Mouse (Mus musculus) brain, embryonic 18.5 days (tissue): Measurements from ENCODE around the gene Rxrg.
A peak's percentile ranks its signal among the peaks of the same experiment; 100 is the strongest.

Experiments
- DNase-seq: peaks from one replicate; pipeline ENCODE4 v3.0.0-alpha.2; 2012; ENCODE audit warnings: low read depth, low spot score

Rxrg gene

DNA sequence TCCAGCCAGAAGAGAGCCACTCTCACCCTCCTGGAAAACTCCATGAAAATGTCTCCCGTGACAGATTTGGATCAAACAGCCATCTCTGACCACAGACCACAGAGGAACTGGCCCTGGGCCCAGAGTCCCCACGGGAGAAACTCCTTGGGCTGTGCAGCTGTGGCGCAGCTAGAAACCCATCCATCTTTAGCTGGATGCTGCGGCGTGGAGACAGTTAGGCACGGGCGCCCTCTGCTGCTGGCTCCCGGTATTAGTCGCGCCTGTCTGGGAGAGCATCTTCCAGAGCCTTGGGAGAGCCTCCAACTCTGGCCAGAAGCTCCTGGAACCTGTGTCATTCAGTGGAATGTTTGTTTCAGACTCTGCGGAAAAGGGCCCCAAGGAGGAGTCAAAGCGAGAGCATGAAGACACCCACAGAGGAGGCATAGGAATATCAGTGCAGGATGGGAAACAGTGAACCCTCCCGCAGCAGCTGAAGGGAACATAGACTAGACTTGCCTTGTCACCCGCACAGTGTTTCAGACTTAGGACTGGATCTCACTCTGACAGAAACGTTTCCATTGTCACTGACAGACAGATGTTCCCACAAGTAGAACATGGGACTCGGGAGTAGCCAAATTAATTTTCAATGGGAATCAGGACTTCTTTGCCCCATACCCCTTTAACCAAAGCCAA lies 46.8 kb downstream of the Rxrg start:
- peak; percentile 32 for DNase-seq

DNA sequence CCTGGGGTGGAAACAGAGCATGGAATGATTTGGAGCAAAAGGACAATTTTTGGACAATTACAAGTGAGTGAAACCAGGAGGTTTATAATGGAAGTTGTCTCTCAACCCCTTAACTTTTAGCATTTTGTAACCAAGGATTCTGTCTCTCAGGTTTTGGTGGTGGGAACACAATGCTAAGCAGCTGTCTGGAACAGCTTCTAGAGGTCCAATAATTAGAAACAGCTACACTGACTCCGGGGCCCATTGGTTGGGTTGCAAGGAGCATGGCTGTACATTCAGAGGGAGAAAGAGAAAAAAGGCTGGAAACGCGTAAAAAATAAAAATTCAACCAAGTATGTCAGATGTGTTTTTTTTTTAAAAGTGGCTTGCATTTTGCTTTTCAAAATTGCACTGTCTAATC lies 50.5 kb downstream of the Rxrg start:
- DNase-seq = no peak

DNA sequence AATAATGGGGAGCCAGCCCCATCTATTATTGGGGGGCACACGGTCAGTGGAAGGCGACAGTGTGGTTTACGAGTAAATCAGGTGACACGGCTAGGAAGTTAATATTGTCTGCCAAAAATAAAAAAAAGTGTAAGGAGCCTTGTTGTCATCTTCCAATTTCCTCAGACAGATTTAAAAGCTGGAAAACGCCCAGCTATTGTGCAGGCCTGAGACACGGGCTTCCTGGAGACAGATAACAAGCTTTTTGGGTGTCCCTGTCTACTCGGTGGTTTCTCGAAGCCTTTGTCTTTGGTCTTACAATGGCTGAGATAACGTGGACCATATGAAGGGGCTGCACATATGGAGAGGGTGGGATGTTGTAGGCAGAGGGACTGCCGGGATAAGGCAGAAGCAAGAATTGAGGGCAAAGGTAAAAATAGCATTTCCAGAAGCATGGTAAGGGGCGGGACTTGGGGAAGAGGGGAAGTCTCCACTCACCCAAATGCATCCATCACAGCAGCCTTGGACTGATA lies 51.0 kb downstream of the Rxrg start:
- no peak for DNase-seq

DNA sequence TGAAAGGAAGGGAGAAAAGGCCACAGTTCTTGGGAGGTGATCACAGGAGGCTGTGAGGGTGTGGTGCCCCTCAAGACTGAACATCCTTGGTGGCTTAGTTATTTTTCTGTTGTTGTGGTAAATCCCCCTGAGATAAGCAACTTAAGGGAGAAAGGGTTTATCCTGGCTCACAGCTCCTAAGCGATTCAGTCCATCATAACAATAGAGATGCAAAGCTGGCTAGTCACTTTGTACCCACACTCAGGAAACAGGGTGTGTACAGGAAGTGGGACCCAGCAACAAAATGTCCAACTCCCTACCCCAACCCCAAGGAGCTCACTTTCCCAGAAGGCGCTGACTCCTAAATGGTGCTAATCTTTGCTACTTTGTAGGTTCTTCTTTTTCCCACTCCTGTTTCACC lies 54.2 kb downstream of the Rxrg start:
- DNase-seq = no peak

DNA sequence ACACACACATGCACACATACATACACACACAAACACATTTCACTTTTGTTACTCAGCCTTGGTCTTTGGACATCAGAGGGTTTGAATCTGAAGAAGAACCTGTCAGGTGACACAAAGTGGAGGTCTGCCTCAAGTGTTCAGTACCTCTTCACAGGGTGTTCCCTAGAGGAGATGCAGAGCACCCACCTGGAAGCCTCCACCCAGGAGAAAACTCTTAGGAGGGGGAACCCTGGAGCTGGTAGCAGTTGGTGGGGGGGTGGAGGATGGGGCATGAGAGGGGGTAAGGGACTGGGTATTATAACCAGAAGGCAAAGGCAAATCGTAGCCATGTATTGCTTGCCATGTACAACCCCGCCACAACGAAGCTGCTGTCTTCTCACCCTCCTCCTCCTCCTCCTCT lies 60.9 kb downstream of the Rxrg start:
- DNase-seq = no peak

DNA sequence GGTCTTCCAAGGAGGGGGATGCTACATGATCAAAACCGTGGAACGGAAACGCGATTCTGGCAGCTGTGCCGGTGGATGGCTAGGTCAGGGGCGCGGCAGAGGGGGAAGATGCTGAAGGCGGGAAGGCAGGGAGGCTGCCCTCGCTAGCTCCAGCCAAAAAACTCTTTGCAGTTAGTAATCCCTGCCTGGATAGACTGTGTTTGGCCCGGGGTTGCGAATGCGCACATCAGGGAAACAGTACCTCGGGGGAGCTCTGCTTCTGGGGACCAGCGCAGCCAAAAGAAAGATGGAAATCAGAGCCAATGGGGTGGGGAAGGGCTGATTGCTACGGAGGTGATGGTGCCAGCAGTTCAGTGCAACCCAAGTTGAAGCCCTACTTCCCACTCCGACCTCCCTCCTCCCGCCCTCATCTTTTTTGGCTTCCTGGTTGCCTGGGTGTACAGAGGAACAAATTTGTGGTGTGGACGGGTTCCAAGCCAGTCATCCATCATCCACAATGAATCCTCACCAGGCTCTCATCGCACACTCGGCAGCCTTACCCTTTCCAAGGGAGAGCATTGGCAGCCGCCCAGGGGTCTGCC lies 62.4 kb downstream of the Rxrg start:
- peak; percentile 70 for DNase-seq

DNA sequence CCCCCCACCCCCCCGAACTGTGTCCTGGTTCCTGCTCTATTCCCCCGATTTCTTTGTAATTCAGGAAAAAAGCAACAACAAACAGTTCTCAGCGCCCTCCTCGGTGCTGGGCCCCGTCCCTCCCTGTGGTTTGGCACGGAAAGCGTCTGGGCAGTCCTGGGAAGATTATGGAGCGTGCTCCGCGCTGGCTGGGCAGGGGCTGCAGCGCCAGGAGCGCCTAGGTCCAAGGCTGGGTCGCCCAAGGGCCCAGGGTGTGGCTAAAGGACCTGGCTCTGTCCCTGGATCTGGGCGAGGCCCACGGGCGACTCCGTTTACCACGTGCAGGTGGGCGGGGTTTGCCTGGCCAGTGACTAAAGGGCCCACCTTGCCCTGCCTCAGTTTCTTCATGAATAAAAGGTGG lies 62.9 kb downstream of the Rxrg start:
- DNase-seq = no peak

DNA sequence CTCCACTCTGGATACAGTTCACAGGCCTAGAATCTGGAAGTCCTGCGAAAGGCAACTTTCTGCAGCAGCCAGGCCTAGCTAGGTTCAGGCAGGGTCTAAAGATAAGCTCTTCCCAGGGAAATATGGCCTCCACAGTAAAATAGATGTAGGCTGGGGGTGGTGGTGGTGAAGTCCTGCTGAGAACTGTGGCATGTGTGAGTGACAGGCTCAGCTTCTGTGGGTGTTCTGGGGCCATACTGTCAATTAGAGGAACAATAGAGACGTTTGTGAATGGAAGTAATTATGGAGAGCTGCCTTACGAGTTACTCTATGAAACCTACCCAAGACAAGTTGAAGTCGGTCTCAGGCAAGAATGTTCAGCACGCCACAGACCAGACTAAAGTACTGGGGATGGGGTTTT lies 65.0 kb downstream of the Rxrg start:
- no peak for DNase-seq

DNA sequence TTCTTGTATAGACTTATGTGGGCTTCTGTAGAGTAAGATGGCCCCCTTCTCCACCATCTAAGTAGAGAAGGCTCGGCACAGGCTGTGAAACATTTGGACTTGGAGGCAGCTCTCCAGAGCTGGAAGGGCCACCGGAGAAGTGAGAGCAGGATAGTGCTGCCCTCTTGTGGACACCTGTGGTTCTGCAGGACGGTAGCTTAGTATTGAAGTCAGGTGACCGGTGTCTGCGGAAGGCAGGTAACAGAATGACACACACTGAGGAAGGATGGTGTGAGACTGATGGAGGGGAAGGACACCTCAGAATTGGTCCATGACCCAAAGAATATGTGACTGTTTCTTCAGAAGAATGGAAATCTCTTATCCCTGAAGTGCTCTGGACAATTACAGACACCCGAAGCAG lies 71.6 kb downstream of the Rxrg start:
- no peak for DNase-seq

DNA sequence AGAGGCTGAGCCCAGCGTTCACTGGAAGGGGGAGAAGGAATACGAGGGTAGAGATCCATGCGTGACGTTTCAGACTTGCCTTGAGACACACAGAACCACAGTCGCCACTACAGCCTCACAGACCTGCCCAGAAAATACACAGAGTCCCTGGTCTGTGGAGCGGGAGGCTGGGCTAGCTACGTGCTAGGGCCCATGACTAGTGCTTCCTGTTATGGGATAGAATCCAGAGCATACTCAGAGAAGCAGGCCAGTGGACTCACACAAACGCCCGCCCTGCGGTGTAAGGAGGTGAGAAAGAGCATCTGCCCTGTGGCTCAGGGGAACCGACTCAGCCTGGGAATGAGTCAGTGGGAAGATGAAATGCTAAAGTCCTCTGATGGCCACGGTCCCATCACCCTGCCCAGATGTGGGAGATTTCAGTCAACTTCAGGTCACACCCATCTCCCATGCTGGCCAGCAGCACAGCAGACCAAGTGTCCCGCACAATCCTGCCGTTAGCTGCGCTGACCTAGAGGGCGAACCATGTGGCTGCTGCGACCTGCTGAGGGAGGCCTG lies 74.3 kb downstream of the Rxrg start:
- DNase-seq = no peak

DNA sequence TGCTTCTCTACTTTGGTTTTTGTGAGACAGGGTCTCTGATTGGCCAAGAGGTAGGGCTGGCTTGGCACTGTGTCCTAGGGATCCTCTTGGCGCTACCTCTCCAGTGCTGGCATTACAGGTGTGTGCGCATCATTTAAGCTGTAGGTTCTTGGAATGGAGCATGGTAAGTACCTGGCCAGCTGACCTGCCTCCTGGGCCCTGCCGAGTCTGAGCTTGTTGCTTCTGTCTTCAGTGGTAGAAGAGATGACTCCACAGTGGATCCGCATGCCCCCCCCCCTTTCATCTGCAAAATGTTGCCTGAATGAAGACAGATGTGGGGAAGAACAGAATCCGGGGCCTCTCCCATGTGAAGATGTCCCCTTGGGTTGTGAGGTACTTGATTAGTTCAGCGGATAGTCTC lies 80.9 kb downstream of the Rxrg start:
- DNase-seq = no peak

DNA sequence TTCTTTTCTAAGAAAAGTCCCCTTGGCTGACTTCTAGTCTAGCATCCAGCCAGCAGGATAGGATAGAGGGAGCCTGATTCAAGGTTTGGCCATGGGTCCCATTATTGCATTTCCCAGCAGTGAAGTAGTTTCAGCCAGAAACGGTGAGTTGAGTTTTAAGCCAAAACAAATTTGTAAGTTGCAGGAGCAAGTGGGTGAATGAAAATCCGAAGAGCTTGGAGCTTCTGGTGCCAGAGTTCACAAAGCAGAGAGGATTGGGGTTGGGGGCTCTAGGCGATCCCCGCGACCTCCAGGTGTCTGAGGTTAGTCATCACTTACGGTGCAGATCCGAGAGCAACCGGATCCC lies 89.8 kb downstream of the Rxrg start:
- DNase-seq = no peak

DNA sequence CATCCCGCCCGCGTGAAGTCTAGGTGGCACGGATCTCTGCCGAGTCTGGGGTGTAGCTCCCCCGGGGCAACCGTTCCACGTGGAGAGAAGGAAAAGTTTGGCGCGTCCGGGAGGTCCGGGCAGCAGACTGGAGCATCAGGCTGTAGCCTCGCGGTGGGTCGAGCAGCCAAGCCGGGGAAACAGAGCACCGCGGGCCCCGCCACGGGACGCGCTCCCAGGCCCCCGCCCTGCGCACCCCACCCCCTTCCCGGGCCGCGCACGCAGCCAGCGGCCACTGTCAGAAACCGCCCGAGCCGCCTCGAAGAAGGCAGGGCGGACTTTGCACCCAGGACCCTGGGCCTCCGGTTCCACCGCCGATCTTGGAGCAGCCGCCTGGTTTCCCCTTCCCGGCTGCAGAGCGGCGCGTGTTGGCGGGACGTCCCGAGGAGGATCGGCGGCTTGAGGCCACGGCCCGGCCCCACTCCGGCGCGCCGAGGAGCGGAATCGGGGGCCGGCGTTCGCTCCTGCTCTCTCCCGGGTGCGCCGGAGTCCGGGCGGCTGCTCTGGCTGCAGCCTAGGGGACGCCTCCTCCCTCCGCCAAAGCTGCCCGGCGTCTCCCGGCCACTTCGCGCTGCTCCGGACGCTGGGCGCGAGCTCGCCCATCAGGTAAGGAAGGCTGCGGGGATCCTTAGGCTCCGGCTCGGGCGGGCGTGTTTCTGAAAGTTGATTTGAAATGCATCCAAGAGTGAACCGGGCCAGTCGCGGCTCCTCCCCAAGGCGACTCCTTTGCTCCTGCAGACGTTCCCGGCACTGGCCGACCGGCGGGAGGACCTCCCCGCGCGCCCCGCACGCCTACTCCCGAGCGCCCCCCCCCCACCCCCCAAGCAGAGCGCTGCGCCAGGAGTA lies 90.4 kb downstream of the Rxrg start:
- DNase-seq = no peak

DNA sequence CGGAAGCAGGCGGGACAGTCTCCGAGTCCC lies 90.9 kb downstream of the Rxrg start, which contains the start of gene Lmx1a:
Gene Lmx1a (plus strand): TSS at position 6 of the 30 bp plus-strand sequence.
- DNase-seq = no peak
